Mouse (Mus musculus) heart, adult 11 months (tissue): ENCODE data around the gene Itgb5.

Source experiments
- DNase-seq: peaks from one replicate; pipeline ENCODE4 v3.0.0; 2022

Gene Itgb5

DNA sequence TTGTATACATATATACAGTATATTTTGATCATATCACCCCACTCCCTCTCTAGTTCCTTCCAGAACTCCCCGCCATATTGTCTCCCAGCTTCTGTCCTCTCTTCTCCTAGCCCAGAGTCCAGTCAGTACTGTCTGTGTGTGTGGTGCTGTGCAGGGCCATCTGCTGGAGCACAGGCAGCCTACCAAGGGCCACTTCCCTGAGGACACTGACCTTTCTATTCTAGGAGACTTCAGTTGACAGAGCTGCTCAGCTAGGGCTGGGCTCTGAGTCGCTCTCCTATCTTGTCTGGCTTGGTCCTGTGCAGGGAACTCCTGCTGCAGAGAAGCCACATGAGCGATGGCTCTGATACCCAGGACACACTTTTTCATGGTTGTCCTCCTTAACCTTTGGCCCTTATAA lies 166.0 kb downstream of the Itgb5 start:
- peak; percentile 95 for DNase-seq

GRCm38 (mm10) chr16:33996030-33996429 lies 166.6 kb downstream of the Itgb5 start:
- peak; percentile 79 for DNase-seq

- DNase-seq = no peak
These were observed 168.5 kb downstream of the Itgb5 start for GRCm38 (mm10) chr16:33998011-33998410.
